Mouse (Mus musculus) kidney, embryonic 15.5 days (tissue): ENCODE results near the gene Sox13. TPM values are rescaled to one million over a fixed set of nuclear protein-coding genes. Genes with fewer than 3 reads are reported as not detected.

Experiments used
- ATAC-seq: fragments of 200-750 bp; cut with Nextera tagmentation; replicated peaks from 2 replicates; pipeline ENCODE4 v1.8.0; 2017; ENCODE audit warnings: moderate TSS enrichment; ENCODE audit not compliant: low FRiP score
- H3K27ac ChIP-seq: fragments of 300-500 bp; sonication (generic); 2 replicates; pipeline ENCODE4 v1.5.1; 2015; ENCODE audit warnings: mild to moderate bottlenecking, inconsistent platforms
- H3K27me3 ChIP-seq: fragments of 300-500 bp; sonication (generic); 2 replicates; pipeline ENCODE4 v1.6.1; 2015; ENCODE audit warnings: inconsistent platforms
- H3K36me3 ChIP-seq: fragments of 300-500 bp; sonication (generic); 2 replicates; pipeline ENCODE4 v1.6.1; 2015; ENCODE audit warnings: inconsistent platforms
- H3K4me1 ChIP-seq: fragments of 300-500 bp; sonication (generic); 2 replicates; pipeline ENCODE4 v1.6.1; 2015; ENCODE audit warnings: inconsistent platforms
- H3K4me2 ChIP-seq: fragments of 300-500 bp; sonication (generic); 2 replicates; pipeline ENCODE4 v1.6.1; 2015; ENCODE audit warnings: moderate library complexity, mild to moderate bottlenecking, inconsistent platforms
- H3K4me3 ChIP-seq: fragments of 300-500 bp; sonication (generic); replicated peaks from 2 replicates; pipeline ENCODE4 v1.5.1; 2015; ENCODE audit warnings: mild to moderate bottlenecking, inconsistent platforms
- H3K9ac ChIP-seq: fragments of 300-500 bp; sonication (generic); 2 replicates; pipeline ENCODE4 v1.6.1; 2015; ENCODE audit warnings: mild to moderate bottlenecking, inconsistent platforms
- H3K9me3 ChIP-seq: fragments of 300-500 bp; sonication (generic); replicated peaks from 2 replicates; pipeline ENCODE4 v1.6.1; 2016; ENCODE audit warnings: inconsistent platforms
- WGBS: fragments of 180-500 bp; shearing (Covaris S2); methylation state at CpG from one replicate; pipeline ENCODE4 v1.1.7; 2015; ENCODE audit warnings: mixed read lengths; 5-methylcytosine and 5-hydroxymethylcytosine counted together
- polyA plus RNA-seq: library from polyadenylated mRNA; unstranded; fragments of >200 nt; fragmentation: Nextera tagmentation; extraction: Ambion mirVana; gene quantifications from 2 replicates; pipeline ENCODE4 v1.2.1, GENCODE M21; 2015

The Sox13 gene
- polyA plus RNA-seq, 1 experiment from 2014 or later: 16.2 TPM

- Histone ChIP-seq H3K4me2 (peak overlapping the region; percentile 22; the same call in 1 of the 2 replicates), H3K27me3 (no peaks in the 10 kb centered on the region), H3K9me3 (no peaks in the 10 kb centered on the region), H3K4me1 (peaks cover 94% of the 10 kb centered on the region), H3K27ac (peak overlapping the region; percentile 83), H3K36me3 (0 out of 2 replicates have a peak, but pooled peaks cover 4% of the 10 kb centered on the region), H3K4me3 (no peak overlapping the region), H3K9ac (0 out of 2 replicates have a peak overlapping the region, but pooled peaks have one; percentile 3)
- ATAC-seq: no peak; the same call in 1 of the 2 replicates
- WGBS: 28% methylated on average over 9 of the region's 9 CpGs
These were observed 11.2 kb downstream of the Sox13 start for GRCm38 (mm10) chr1:133412941-133413340.

- no peak for ATAC-seq
- Histone ChIP-seq H3K9ac (no peak overlapping the region), H3K9me3 (no peaks in the 10 kb centered on the region), H3K4me2 (no peak overlapping the region), H3K27ac (peak overlapping the region; percentile 83; the same call in 1 of the 2 replicates), H3K4me3 (no peak overlapping the region), H3K36me3 (0 out of 2 replicates have a peak, but pooled peaks cover 4% of the 10 kb centered on the region), H3K4me1 (peaks cover 86% of the 10 kb centered on the region), H3K27me3 (no peaks in the 10 kb centered on the region)
- 70% methylated on average over 8 of the region's 8 CpGs for WGBS
These were observed 12.6 kb downstream of the Sox13 start for GRCm38 (mm10) chr1:133411506-133412147.

GRCm38 (mm10) chr1:133409786-133410185, 14.4 kb downstream of the Sox13 start:
- ATAC-seq: no peak
- WGBS: 62% methylated on average over 9 of the region's 9 CpGs
- H3K4me1 ChIP-seq: peaks cover 69% of the 10 kb centered on the region

GRCm38 (mm10) chr1:133408880-133409516, 15.2 kb downstream of the Sox13 start:
- Histone ChIP-seq H3K4me3 (no peak overlapping the region), H3K4me2 (peak overlapping the region; percentile 18), H3K4me1 (peaks cover 62% of the 10 kb centered on the region), H3K27ac (0 out of 2 replicates have a peak overlapping the region, but pooled peaks have one; percentile 2), H3K9ac (no peak overlapping the region), H3K27me3 (no peaks in the 10 kb centered on the region), H3K36me3 (0 out of 2 replicates have a peak, but pooled peaks cover 4% of the 10 kb centered on the region), H3K9me3 (no peaks in the 10 kb centered on the region)
- WGBS: 13% methylated on average over 6 of the region's 6 CpGs
- 0 out of 2 replicates have a peak, but pooled peaks have one; percentile 23 for ATAC-seq

More at GRCm38 (mm10) chr1:133409786-133410185, 14.4 kb downstream of the Sox13 start:
- Histone ChIP-seq H3K36me3 (0 out of 2 replicates have a peak, but pooled peaks cover 4% of the 10 kb centered on the region), H3K9me3 (no peaks in the 10 kb centered on the region), H3K27me3 (no peaks in the 10 kb centered on the region), H3K4me2 (no peak overlapping the region), H3K27ac (0 out of 2 replicates have a peak overlapping the region, but pooled peaks have one; percentile 2), H3K9ac (no peak overlapping the region), H3K4me3 (no peak overlapping the region)

- Histone ChIP-seq H3K4me1 (peaks cover 56% of the 10 kb centered on the region), H3K27ac (0 out of 2 replicates have a peak overlapping the region, but pooled peaks have one; percentile 2), H3K4me2 (no peak overlapping the region), H3K36me3 (0 out of 2 replicates have a peak, but pooled peaks cover 4% of the 10 kb centered on the region), H3K4me3 (no peak overlapping the region), H3K27me3 (no peaks in the 10 kb centered on the region), H3K9ac (no peak overlapping the region), H3K9me3 (no peaks in the 10 kb centered on the region)
- WGBS: 33% methylated on average over 9 of the region's 9 CpGs
- no peak for ATAC-seq
These were observed 15.9 kb downstream of the Sox13 start for GRCm38 (mm10) chr1:133408321-133408720.

GRCm38 (mm10) chr1:133407436-133407835, 16.7 kb downstream of the Sox13 start:
- no peak for ATAC-seq
- H3K4me1 ChIP-seq: peaks cover 47% of the 10 kb centered on the region
- H3K27me3 ChIP-seq: no peaks in the 10 kb centered on the region
- no peak overlapping the region for H3K9ac ChIP-seq
- H3K27ac ChIP-seq: peak overlapping the region; percentile 46; the same call in 1 of the 2 replicates
- 0 out of 2 replicates have a peak, but pooled peaks cover 4% of the 10 kb centered on the region for H3K36me3 ChIP-seq
- WGBS: 58% methylated on average over 6 of the region's 6 CpGs
- H3K4me3 ChIP-seq: no peak overlapping the region
- H3K4me2 ChIP-seq: no peak overlapping the region
- H3K9me3 ChIP-seq: no peaks in the 10 kb centered on the region

GRCm38 (mm10) chr1:133406614-133407013, 17.6 kb downstream of the Sox13 start:
- Histone ChIP-seq H3K9ac (no peak overlapping the region), H3K4me2 (no peak overlapping the region), H3K4me1 (peaks cover 39% of the 10 kb centered on the region), H3K27me3 (no peaks in the 10 kb centered on the region), H3K9me3 (no peaks in the 10 kb centered on the region), H3K27ac (0 out of 2 replicates have a peak overlapping the region, but pooled peaks have one; percentile 46), H3K4me3 (no peak overlapping the region), H3K36me3 (0 out of 2 replicates have a peak, but pooled peaks cover 4% of the 10 kb centered on the region)
- WGBS: 78% methylated on average over 7 of the region's 7 CpGs
- ATAC-seq: no peak

GRCm38 (mm10) chr1:133404005-133404404, 20.2 kb downstream of the Sox13 start:
- H3K4me3 ChIP-seq: no peak overlapping the region
- H3K36me3 ChIP-seq: no peaks in the 10 kb centered on the region
- H3K27ac ChIP-seq: no peak overlapping the region
- no peak overlapping the region for H3K4me2 ChIP-seq
- no peaks in the 10 kb centered on the region for H3K27me3 ChIP-seq
- H3K9ac ChIP-seq: no peak overlapping the region
- H3K9me3 ChIP-seq: no peaks in the 10 kb centered on the region
- 88% methylated on average over 4 of the region's 4 CpGs for WGBS
- no peak for ATAC-seq
- H3K4me1 ChIP-seq: peaks cover 37% of the 10 kb centered on the region

GRCm38 (mm10) chr1:133400014-133400725, 24.0 kb downstream of the Sox13 start:
- Histone ChIP-seq H3K4me2 (no peak overlapping the region), H3K36me3 (no peaks in the 10 kb centered on the region), H3K9ac (no peak overlapping the region), H3K27ac (no peak overlapping the region), H3K4me3 (no peak overlapping the region), H3K4me1 (peaks cover 42% of the 10 kb centered on the region), H3K9me3 (no peaks in the 10 kb centered on the region), H3K27me3 (no peaks in the 10 kb centered on the region)
- no peak for ATAC-seq
- WGBS: 64% methylated on average over 13 of the region's 13 CpGs

GRCm38 (mm10) chr1:133397483-133398237, 26.5 kb downstream of the Sox13 start:
- 10% methylated on average over 17 of the region's 17 CpGs for WGBS
- no peaks in the 10 kb centered on the region for H3K9me3 ChIP-seq
- H3K4me2 ChIP-seq: peak overlapping the region; percentile 35
- H3K27ac ChIP-seq: peak overlapping the region; percentile 87
- ATAC-seq: peak; percentile 69
- H3K4me1 ChIP-seq: peaks cover 40% of the 10 kb centered on the region
- peak overlapping the region; percentile 7; the same call in 1 of the 2 replicates for H3K9ac ChIP-seq
- H3K27me3 ChIP-seq: no peaks in the 10 kb centered on the region
- H3K36me3 ChIP-seq: peaks cover 10% of the 10 kb centered on the region
- H3K4me3 ChIP-seq: no peak overlapping the region

- 0 out of 2 replicates have a peak, but pooled peaks have one; percentile 23 for ATAC-seq
- H3K27me3 ChIP-seq: no peaks in the 10 kb centered on the region
- peaks cover 40% of the 10 kb centered on the region for H3K4me1 ChIP-seq
- 71% methylated on average over 5 of the region's 5 CpGs for WGBS
- no peaks in the 10 kb centered on the region for H3K9me3 ChIP-seq
- H3K4me2 ChIP-seq: peak overlapping the region; percentile 35
- peak overlapping the region; percentile 87 for H3K27ac ChIP-seq
- H3K4me3 ChIP-seq: no peak overlapping the region
- H3K9ac ChIP-seq: no peak overlapping the region
- H3K36me3 ChIP-seq: peaks cover 15% of the 10 kb centered on the region
These were observed 27.1 kb downstream of the Sox13 start for GRCm38 (mm10) chr1:133397094-133397482.
